Mouse (Mus musculus) stomach, postnatal 0 days (tissue): ENCODE measurements around the gene Cln3.

Source experiments
- CTCF ChIP-seq: IDR thresholded peaks from 2 replicates; pipeline ENCODE4 v1.5.1; 2016; ENCODE audit warnings: antibody characterized with exemption, low read depth, mild to moderate bottlenecking, moderate library complexity
- EP300 ChIP-seq: optimal IDR thresholded peaks from 2 replicates; pipeline ENCODE3; 2016; ENCODE audit warnings: antibody characterized with exemption

- no peak for TF ChIP-seq EP300
- TF ChIP-seq CTCF = no peak
These were observed 39.2 kb upstream of the Cln3 start for GRCm38 (mm10) chr7:126624774-126625173.
